Mouse (Mus musculus) intestine, postnatal 0 days (tissue): ENCODE measurements around the gene Thap3. TPM values are rescaled to one million over a fixed set of nuclear protein-coding genes. Genes with fewer than 3 reads are reported as not detected.

Experiments used
- ATAC-seq: fragments of 200-750 bp; cut with Nextera tagmentation; 2 replicates; pipeline ENCODE4 v1.8.0; 2017; ENCODE audit warnings: mild to moderate bottlenecking, moderate TSS enrichment, moderate library complexity
- H3K27ac ChIP-seq: fragments of 300-500 bp; sonication (generic); 2 replicates; pipeline ENCODE4 v1.5.1; 2014; ENCODE audit warnings: mild to moderate bottlenecking, low read depth, low read length, moderate library complexity
- H3K27me3 ChIP-seq: fragments of 300-500 bp; sonication (generic); replicated peaks from 2 replicates; pipeline ENCODE4 v1.6.1; 2014; ENCODE audit warnings: low read length, mixed read lengths; ENCODE audit not compliant: control insufficient read depth, insufficient read depth
- H3K36me3 ChIP-seq: fragments of 300-500 bp; sonication (generic); 2 replicates; pipeline ENCODE4 v1.6.1; 2014; ENCODE audit warnings: mild to moderate bottlenecking, moderate library complexity; ENCODE audit not compliant: control insufficient read depth, insufficient read depth
- H3K4me1 ChIP-seq: fragments of 300-500 bp; sonication (generic); replicated peaks from 2 replicates; pipeline ENCODE4 v1.6.1; 2014; ENCODE audit warnings: antibody characterized with exemption, low read length, mixed read lengths; ENCODE audit not compliant: control insufficient read depth, insufficient read depth
- H3K4me2 ChIP-seq: fragments of 300-500 bp; sonication (generic); replicated peaks from 2 replicates; pipeline ENCODE4 v1.6.1; 2014; ENCODE audit warnings: low read depth, mild to moderate bottlenecking, moderate library complexity
- H3K4me3 ChIP-seq: fragments of 300-500 bp; sonication (generic); 2 replicates; pipeline ENCODE4 v1.5.1; 2014; ENCODE audit warnings: low read depth, low read length
- H3K9ac ChIP-seq: fragments of 300-500 bp; sonication (generic); 2 replicates; pipeline ENCODE4 v1.6.1; 2014; ENCODE audit warnings: mild to moderate bottlenecking, low read depth, low read length
- H3K9me3 ChIP-seq: fragments of 300-500 bp; sonication (generic); 2 replicates; pipeline ENCODE4 v1.6.1; 2016; ENCODE audit warnings: mixed run types; ENCODE audit not compliant: control insufficient read depth
- CTCF ChIP-seq: sonication (generic); IDR thresholded peaks from 2 replicates; pipeline ENCODE4 v1.5.1; 2016; ENCODE audit warnings: low read depth, mild to moderate bottlenecking, control low read depth, antibody characterized with exemption, moderate library complexity
- WGBS: fragments of 180-500 bp; shearing (Covaris S2); extraction: QIAGEN DNeasy Blood & Tissue Kit; methylation state at CpG from one replicate; pipeline ENCODE4 v1.1.7; 2014; 5-methylcytosine and 5-hydroxymethylcytosine counted together
- polyA plus RNA-seq: library from polyadenylated mRNA; unstranded; fragments of >200 nt; fragmentation: Nextera tagmentation; extraction: Ambion mirVana; gene quantifications from 2 replicates; pipeline ENCODE4 v1.2.1, GENCODE M21; 2015

Thap3 gene
- polyA plus RNA-seq, 1 experiment from 2014 or later = 15.4 TPM

DNA sequence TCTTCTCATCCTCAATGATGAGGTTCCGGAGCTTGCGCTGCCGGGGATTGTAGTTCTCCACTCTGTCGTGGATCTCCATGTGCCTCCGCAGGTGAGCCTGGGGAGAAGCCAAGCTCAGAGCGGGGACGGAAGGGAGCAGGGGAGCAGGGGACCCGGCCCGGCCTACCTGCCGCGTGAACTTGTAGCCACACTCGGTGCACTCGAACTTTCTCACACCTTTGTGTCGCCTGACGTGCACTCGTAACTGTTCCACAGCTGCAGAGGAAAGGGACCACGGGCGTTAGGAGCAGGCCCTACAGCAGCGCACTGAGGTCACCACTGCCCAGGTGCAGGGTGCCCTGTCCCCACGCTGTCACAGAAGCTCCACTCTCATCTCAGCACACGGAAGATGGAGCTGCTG is 31.2 kb upstream of the Thap3 start:
- Histone ChIP-seq H3K4me2 (no peak overlapping the region), H3K4me3 (no peak overlapping the region), H3K9me3 (no peaks in the 10 kb centered on the region), H3K4me1 (no peaks in the 10 kb centered on the region), H3K27me3 (no peaks in the 10 kb centered on the region), H3K27ac (no peak overlapping the region), H3K9ac (no peak overlapping the region), H3K36me3 (peaks cover 51% of the 10 kb centered on the region)
- 92% methylated on average over 21 of the region's 21 CpGs for WGBS
- ATAC-seq = no peak
- TF ChIP-seq CTCF = no peak

DNA sequence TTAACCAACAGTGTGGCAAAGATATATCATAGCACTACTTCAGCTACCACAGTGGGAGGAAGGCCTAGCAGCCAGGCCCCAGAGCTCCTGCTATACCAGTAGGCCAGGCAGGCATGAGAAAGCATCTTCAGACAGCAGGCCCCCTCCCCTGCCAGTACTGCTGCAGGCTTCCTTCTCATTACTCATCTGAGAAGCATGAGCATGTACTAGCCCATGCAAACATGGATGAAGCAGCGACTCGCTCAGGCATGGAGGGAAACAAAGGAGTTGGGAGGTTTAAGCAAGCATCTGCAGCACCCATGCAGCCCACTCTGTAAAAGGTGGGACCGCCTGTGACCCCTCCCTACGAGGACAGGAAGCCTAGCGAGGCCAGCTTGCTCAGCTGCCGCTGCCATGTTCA is 30.3 kb upstream of the Thap3 start:
- TF ChIP-seq CTCF = no peak
- H3K27me3 ChIP-seq = no peaks in the 10 kb centered on the region
- no peaks in the 10 kb centered on the region for H3K9me3 ChIP-seq
- H3K36me3 ChIP-seq = peaks cover 50% of the 10 kb centered on the region
- no peak overlapping the region for H3K4me3 ChIP-seq
- no peak overlapping the region for H3K4me2 ChIP-seq
- H3K27ac ChIP-seq = no peak overlapping the region
- no peak overlapping the region for H3K9ac ChIP-seq
- 89% methylated on average over 6 of the region's 6 CpGs for whole genome bisulfite sequencing
- ATAC-seq = no peak
- no peaks in the 10 kb centered on the region for H3K4me1 ChIP-seq

DNA sequence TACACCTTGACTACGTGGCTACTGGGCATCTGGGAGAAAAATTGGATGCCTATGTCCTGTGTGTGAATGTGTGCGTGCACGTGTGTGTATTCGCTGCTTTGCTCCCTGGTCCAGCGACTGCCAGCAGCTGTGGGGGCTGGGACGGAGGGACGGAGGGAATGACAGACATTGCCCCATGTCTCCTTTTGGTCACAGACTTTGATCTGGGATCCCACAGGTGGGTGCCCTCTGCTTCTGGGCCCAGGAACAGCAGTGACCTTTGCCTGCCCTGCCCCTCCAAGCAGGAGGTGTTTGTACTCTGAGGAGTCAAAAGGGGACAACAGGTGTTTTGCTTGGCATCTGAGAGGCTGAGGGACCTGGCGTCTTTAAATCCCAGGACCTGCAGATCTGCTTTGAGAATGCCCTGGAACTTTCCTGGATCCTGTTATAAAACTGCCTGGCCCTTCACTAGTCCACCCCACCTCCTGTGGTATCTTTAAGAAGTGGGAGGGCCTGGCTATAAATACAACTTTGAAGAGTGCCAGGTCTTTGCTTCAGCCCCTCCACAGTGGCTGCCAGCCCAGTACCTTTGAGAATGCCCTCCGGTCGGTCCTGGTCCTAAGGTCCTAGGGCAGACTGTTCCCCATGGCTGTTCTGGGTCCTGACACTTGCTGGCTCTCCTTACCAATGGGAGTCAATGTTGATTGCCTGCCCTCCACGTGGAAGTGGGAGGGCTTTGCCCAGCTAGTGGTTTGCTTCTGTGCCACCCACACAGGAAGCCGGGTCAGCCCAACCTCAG is 24.4 kb upstream of the Thap3 start:
- no peak overlapping the region for H3K27ac ChIP-seq
- WGBS = 81% methylated on average over 12 of the region's 12 CpGs
- peaks cover 15% of the 10 kb centered on the region for H3K36me3 ChIP-seq
- H3K4me3 ChIP-seq = no peak overlapping the region
- H3K4me1 ChIP-seq = peaks cover 8% of the 10 kb centered on the region; the same call in 1 of the 2 replicates
- no peaks in the 10 kb centered on the region for H3K9me3 ChIP-seq
- no peak overlapping the region for H3K9ac ChIP-seq
- ATAC-seq = no peak
- TF ChIP-seq CTCF = no peak
- H3K27me3 ChIP-seq = no peaks in the 10 kb centered on the region
- H3K4me2 ChIP-seq = no peak overlapping the region

DNA sequence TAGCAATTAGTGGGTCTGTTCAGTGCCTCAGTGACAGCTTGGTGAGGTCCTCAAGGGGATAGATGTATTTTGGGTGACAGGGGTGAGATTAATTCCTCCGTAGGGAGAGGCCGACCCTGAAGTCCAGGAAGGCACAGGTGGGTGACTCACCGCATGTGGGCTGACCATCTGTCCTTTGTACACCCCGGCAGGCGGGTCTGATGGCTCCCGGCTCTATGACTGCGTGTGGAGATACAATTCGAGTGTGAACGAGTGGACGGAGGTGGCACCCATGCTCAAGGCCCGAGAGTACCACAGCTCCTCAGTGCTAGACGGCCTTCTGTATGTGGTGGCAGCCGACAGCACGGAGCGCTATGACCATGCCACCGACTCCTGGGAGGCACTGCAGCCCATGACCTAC is 23.3 kb upstream of the Thap3 start:
- no peak overlapping the region for H3K27ac ChIP-seq
- no peaks in the 10 kb centered on the region for H3K27me3 ChIP-seq
- no peak for TF ChIP-seq CTCF
- H3K9me3 ChIP-seq = no peaks in the 10 kb centered on the region
- no peak overlapping the region for H3K9ac ChIP-seq
- no peak overlapping the region for H3K4me3 ChIP-seq
- ATAC-seq = no peak
- H3K4me1 ChIP-seq = peaks cover 8% of the 10 kb centered on the region
- WGBS = 88% methylated on average over 16 of the region's 16 CpGs
- no peak overlapping the region for H3K4me2 ChIP-seq
- peaks cover 15% of the 10 kb centered on the region for H3K36me3 ChIP-seq

DNA sequence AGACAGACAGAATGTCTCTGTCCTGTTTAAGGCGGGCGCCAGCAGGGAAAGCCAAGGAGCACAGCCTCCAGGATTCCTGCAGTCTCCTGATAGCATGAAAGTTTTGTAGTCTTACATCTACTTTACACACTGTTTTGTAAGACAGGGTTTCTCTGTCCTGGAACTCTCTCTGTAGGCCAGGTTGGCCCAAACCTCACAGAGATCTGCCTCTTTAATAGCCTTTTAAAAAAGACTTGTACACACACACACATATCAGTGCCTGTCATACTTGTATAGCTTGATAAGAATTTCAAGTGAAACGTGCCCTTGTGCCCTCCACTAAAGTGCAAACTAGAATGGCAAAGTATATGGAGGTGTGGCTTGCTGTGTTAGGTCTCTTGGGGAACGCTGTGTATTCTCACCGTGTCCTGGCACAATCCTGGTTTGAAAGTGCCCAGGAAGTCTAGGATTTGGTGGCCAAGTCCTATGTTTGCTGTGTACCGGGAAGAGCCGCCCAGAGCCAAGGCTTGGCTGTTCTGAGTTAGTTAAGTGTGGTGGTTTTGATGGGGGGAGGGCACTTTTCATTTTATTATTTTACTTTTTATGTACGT is 22.5 kb upstream of the Thap3 start:
- ATAC-seq = no peak

DNA sequence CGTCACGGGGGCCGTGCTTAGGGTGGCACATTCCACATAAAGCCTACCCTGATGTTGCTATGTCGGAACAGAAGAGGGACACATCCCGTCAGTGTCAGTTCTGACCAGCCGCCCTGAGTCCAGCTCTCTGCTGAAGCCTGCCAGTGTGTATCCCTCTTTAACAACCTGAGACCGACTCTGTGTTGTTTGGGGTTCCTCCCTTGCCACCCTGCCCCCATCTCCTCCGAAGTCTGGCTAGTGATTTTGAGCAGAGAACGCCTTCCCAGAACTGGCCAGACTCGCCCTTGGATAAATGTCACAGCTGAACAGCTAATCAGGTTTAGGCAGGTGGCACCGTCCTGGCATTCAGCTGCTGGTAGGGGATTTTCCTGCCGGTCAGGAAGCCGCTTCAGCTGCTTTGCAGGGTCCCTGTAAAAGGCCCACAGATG is 21.9 kb upstream of the Thap3 start:
- Histone ChIP-seq H3K9ac (peak overlapping the region; percentile 37), H3K4me1 (peaks cover 8% of the 10 kb centered on the region), H3K4me2 (peak overlapping the region; percentile 100), H3K36me3 (peaks cover 15% of the 10 kb centered on the region), H3K4me3 (peak overlapping the region; percentile 72), H3K27me3 (no peaks in the 10 kb centered on the region), H3K27ac (peak overlapping the region; percentile 41; the same call in 1 of the 2 replicates), H3K9me3 (no peaks in the 10 kb centered on the region)
- 15% methylated on average over 13 of the region's 13 CpGs for WGBS
- ATAC-seq = no peak
- TF ChIP-seq CTCF = no peak

More for the DNA sequence above, 22.5 kb upstream of the Thap3 start:
- no peak for TF ChIP-seq CTCF
- Histone ChIP-seq H3K27ac (peak overlapping the region; percentile 41; the same call in 1 of the 2 replicates), H3K4me1 (peaks cover 8% of the 10 kb centered on the region), H3K4me2 (peak overlapping the region; percentile 100), H3K27me3 (no peaks in the 10 kb centered on the region), H3K9me3 (no peaks in the 10 kb centered on the region), H3K36me3 (peaks cover 15% of the 10 kb centered on the region), H3K4me3 (peak overlapping the region; percentile 72; the same call in 1 of the 2 replicates), H3K9ac (peak overlapping the region; percentile 37; the same call in 1 of the 2 replicates)
- WGBS = 66% methylated on average over 8 of the region's 8 CpGs
